Mouse (Mus musculus): ENCODE data around the gene Ckb. TPM values are rescaled to one million over a fixed set of nuclear protein-coding genes. Genes with fewer than 3 reads are reported as not detected.
"Not testable (repeated sequence)": the region's sequence is repeated elsewhere in the genome, so short reads cannot be mapped to it uniquely, and the experiment has no call there.

Gene Ckb
- polyA plus RNA-seq, 1 experiment from 2014 or later: 2,395 TPM

- H3K4me2 ChIP-seq: no peak overlapping the region
- H3K4me1 ChIP-seq: peaks cover 17% of the 10 kb centered on the region
- H3K36me3 ChIP-seq (replicated peaks): peaks cover 45% of the 10 kb centered on the region
- H3K9me3 ChIP-seq: no peaks in the 10 kb centered on the region
- no peak overlapping the region for H3K9ac ChIP-seq
- WGBS: 44% methylated on average over 6 of the region's 6 CpGs
- H3K27ac ChIP-seq: 0 out of 2 replicates have a peak overlapping the region, but pooled peaks have one; percentile 2
- ATAC-seq (ENCODE audit: low FRiP score): no peak
- H3K4me3 ChIP-seq (replicated peaks): no peak overlapping the region
- H3K27me3 ChIP-seq: no peaks in the 10 kb centered on the region
Measured at GRCm38 (mm10) chr12:111664144-111664634, 7.9 kb downstream of the Ckb start.

- Histone ChIP-seq H3K4me1 (peaks cover 10% of the 10 kb centered on the region), H3K27me3 (no peaks in the 10 kb centered on the region), H3K36me3 (replicated peaks) (peaks cover 41% of the 10 kb centered on the region), H3K9ac (no peak overlapping the region), H3K4me2 (no peak overlapping the region), H3K27ac (0 out of 2 replicates have a peak overlapping the region, but pooled peaks have one; percentile 2), H3K4me3 (replicated peaks) (no peak overlapping the region), H3K9me3 (no peaks in the 10 kb centered on the region)
- no peak for ATAC-seq (ENCODE audit: low FRiP score)
- WGBS: 80% methylated on average over 17 of the region's 17 CpGs
Measured at GRCm38 (mm10) chr12:111663228-111664143, 8.7 kb downstream of the Ckb start.

GRCm38 (mm10) chr12:111661554-111661953 is 10.6 kb downstream of the Ckb start:
- not testable (repeated sequence) for H3K9me3 ChIP-seq; H3K4me2 ChIP-seq; H3K27ac ChIP-seq; H3K4me3 ChIP-seq (replicated peaks); ATAC-seq (ENCODE audit: low FRiP score); H3K9ac ChIP-seq; H3K4me1 ChIP-seq; H3K27me3 ChIP-seq
- WGBS: 94% methylated on average over 11 of the region's 11 CpGs
- peaks cover 49% of the 10 kb centered on the region for H3K36me3 ChIP-seq (replicated peaks)

- Histone ChIP-seq H3K27me3 (no peaks in the 10 kb centered on the region), H3K4me1 (peaks cover 9% of the 10 kb centered on the region), H3K9ac (no peak overlapping the region), H3K4me3 (replicated peaks) (no peak overlapping the region), H3K4me2 (no peak overlapping the region), H3K9me3 (no peaks in the 10 kb centered on the region), H3K36me3 (replicated peaks) (peaks cover 52% of the 10 kb centered on the region), H3K27ac (no peak overlapping the region)
- ATAC-seq (ENCODE audit: low FRiP score): no peak
- 100% methylated on average over 1 of the region's 1 CpGs for WGBS
Measured at GRCm38 (mm10) chr12:111660628-111661027, 11.5 kb downstream of the Ckb start.

- peaks cover 8% of the 10 kb centered on the region for H3K4me1 ChIP-seq
- no peaks in the 10 kb centered on the region for H3K9me3 ChIP-seq
- no peak for ATAC-seq (ENCODE audit: low FRiP score)
- H3K36me3 ChIP-seq (replicated peaks): peaks cover 62% of the 10 kb centered on the region
- H3K4me2 ChIP-seq: no peak overlapping the region
- H3K4me3 ChIP-seq (replicated peaks): no peak overlapping the region
- 92% methylated on average over 4 of the region's 4 CpGs for WGBS
- no peak overlapping the region for H3K27ac ChIP-seq
- no peaks in the 10 kb centered on the region for H3K27me3 ChIP-seq
- H3K9ac ChIP-seq: no peak overlapping the region
Measured at GRCm38 (mm10) chr12:111659331-111659730, 12.8 kb downstream of the Ckb start.

GRCm38 (mm10) chr12:111655695-111656094 is 16.4 kb downstream of the Ckb start:
- Histone ChIP-seq H3K9ac (no peak overlapping the region), H3K27me3 (no peaks in the 10 kb centered on the region), H3K36me3 (replicated peaks) (peaks cover 70% of the 10 kb centered on the region), H3K4me3 (replicated peaks) (no peak overlapping the region), H3K9me3 (no peaks in the 10 kb centered on the region), H3K27ac (no peak overlapping the region), H3K4me1 (peaks cover 4% of the 10 kb centered on the region; the same call in 1 of the 2 replicates), H3K4me2 (no peak overlapping the region)
- ATAC-seq (ENCODE audit: low FRiP score): no peak
- 94% methylated on average over 11 of the region's 11 CpGs for WGBS

- no peak overlapping the region for H3K4me3 ChIP-seq (replicated peaks)
- no peak overlapping the region for H3K27ac ChIP-seq
- peaks cover 81% of the 10 kb centered on the region for H3K36me3 ChIP-seq (replicated peaks)
- WGBS: 31% methylated on average over 3 of the region's 3 CpGs
- H3K27me3 ChIP-seq: no peaks in the 10 kb centered on the region
- H3K4me1 ChIP-seq: peaks cover 4% of the 10 kb centered on the region; the same call in 1 of the 2 replicates
- H3K9me3 ChIP-seq: no peaks in the 10 kb centered on the region
- no peak for ATAC-seq (ENCODE audit: low FRiP score)
- no peak overlapping the region for H3K9ac ChIP-seq
- no peak overlapping the region for H3K4me2 ChIP-seq
Measured at GRCm38 (mm10) chr12:111653434-111653833, 18.7 kb downstream of the Ckb start.

GRCm38 (mm10) chr12:111652953-111653352 is 19.2 kb downstream of the Ckb start:
- Histone ChIP-seq H3K4me3 (replicated peaks) (no peak overlapping the region), H3K9me3 (no peaks in the 10 kb centered on the region), H3K27me3 (no peaks in the 10 kb centered on the region), H3K4me1 (peaks cover 4% of the 10 kb centered on the region; the same call in 1 of the 2 replicates), H3K4me2 (no peak overlapping the region), H3K9ac (no peak overlapping the region), H3K27ac (no peak overlapping the region), H3K36me3 (replicated peaks) (peaks cover 84% of the 10 kb centered on the region)
- WGBS: 89% methylated on average over 3 of the region's 3 CpGs
- ATAC-seq (ENCODE audit: low FRiP score): no peak

- Histone ChIP-seq H3K4me2 (no peak overlapping the region), H3K9ac (no peak overlapping the region), H3K4me1 (no peaks in the 10 kb centered on the region), H3K36me3 (replicated peaks) (peaks cover 92% of the 10 kb centered on the region), H3K4me3 (replicated peaks) (no peak overlapping the region), H3K27ac (0 out of 2 replicates have a peak overlapping the region, but pooled peaks have one; percentile 25), H3K9me3 (no peaks in the 10 kb centered on the region), H3K27me3 (no peaks in the 10 kb centered on the region)
- peak; percentile 67; the same call in 1 of the 2 replicates for ATAC-seq (ENCODE audit: low FRiP score)
- WGBS: 50% methylated on average over 6 of the region's 6 CpGs
Measured at GRCm38 (mm10) chr12:111648061-111648645, 24.0 kb downstream of the Ckb start.

Other genes starting within 250 kb of the Ckb start
- gene Tnfaip2, start 229.9 kb downstream of the Ckb start, polyA plus RNA-seq (2016; fragmentation: Nextera tagmentation; extraction: Ambion mirVana): 1.5 and 2.2 TPM in 2 replicates
- gene Gm266, start 186.5 kb downstream of the Ckb start, polyA plus RNA-seq (2016; fragmentation: Nextera tagmentation; extraction: Ambion mirVana): 2.5 and 3.5 TPM in 2 replicates
- 734 and 738 TPM in 2 replicates for gene Eif5, start 134.3 kb downstream of the Ckb start, polyA plus RNA-seq (2016; fragmentation: Nextera tagmentation; extraction: Ambion mirVana)
- gene Mark3, start 97.8 kb downstream of the Ckb start, polyA plus RNA-seq (2016; fragmentation: Nextera tagmentation; extraction: Ambion mirVana): 73.1 and 82.3 TPM in 2 replicates
- 15.4 and 16.7 TPM in 2 replicates for gene Trmt61a, start 5.8 kb upstream of the Ckb start, polyA plus RNA-seq (2016; fragmentation: Nextera tagmentation; extraction: Ambion mirVana)
- gene Bag5, start 40.9 kb upstream of the Ckb start, polyA plus RNA-seq (2016; fragmentation: Nextera tagmentation; extraction: Ambion mirVana): 59.0 and 62.7 TPM in 2 replicates
- 55.0 and 56.0 TPM in 2 replicates for gene Apopt1, start 40.9 kb upstream of the Ckb start, polyA plus RNA-seq (2016; fragmentation: Nextera tagmentation; extraction: Ambion mirVana)
- 302 and 307 TPM in 2 replicates for gene Klc1, start 86.5 kb upstream of the Ckb start, polyA plus RNA-seq (2016; fragmentation: Nextera tagmentation; extraction: Ambion mirVana)
- gene Xrcc3, start 141.5 kb upstream of the Ckb start, polyA plus RNA-seq (2016; fragmentation: Nextera tagmentation; extraction: Ambion mirVana): 10.0 and 11.6 TPM in 2 replicates
- gene Zfyve21, start 141.8 kb upstream of the Ckb start, polyA plus RNA-seq (2016; fragmentation: Nextera tagmentation; extraction: Ambion mirVana): 50.3 and 55.0 TPM in 2 replicates
- gene Ppp1r13b, start 235.8 kb upstream of the Ckb start, polyA plus RNA-seq (2016; fragmentation: Nextera tagmentation; extraction: Ambion mirVana): 9.5 and 9.9 TPM in 2 replicates